Mouse (Mus musculus): ENCODE measurements around the gene Lama5.

The Lama5 gene

DNA sequence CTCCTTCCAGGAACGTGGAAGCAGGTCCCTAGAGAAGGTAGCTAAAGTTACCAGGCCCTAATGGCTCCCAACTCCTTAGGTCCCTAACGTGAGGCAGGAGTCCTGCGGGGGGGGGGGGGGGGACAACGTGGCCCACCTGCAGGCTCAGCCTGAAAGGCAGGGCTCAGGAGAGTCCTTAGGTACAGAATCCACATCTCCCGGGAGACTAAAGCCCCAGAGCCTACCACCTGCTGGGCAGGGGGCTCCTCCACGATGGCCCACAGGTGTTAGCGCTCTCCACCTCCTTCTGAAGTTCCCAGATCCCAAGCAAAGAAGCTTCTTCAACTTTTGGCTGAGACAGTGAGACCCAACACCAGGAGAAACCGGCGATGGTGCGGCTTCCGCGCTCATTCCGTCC lies 1.0 kb downstream of the Lama5 start:
- DNase-seq (ENCODE audit: low spot score in 2 of 2): no peak

DNA sequence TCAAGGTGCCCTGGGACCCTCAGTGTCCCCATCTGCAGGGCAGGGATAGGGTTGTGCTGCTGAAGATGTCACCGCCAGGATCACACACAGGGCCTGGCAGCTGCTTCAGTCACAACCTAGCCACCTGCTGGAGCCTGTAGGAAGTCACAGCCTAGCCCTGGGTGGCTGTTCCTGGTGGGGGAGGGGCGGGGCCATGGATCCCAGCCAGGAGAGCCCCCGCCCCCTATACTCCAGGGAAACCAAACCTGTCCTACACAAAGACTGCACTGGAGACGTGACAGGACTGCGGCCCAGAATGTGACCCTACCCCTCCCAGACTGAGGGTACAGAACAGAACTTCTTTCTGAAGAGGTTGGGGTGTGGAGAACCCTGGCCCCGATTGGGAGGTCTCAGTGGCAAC lies 3.4 kb downstream of the Lama5 start:
- DNase-seq (ENCODE audit: low spot score in 2 of 2): no peak

DNA sequence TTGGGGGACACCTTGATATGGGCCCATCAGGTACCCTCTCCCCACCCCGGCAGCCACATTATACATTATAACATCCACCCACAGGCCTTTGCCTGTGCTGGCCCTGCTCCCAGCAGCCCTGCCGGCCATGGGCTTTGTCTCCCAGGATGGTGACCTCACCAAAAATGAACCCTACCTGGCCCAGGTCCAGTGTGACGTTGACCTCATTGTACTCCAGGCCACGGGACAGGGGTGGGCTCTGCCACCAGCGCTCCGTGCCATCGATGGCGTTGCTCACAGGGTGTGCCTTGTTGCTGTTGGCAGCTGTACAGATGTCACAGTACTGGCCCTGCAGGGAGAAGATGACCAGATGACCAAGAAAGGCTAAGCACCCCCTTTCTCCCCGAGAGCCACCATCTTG lies 4.6 kb downstream of the Lama5 start:
- DNase-seq (ENCODE audit: low spot score in 2 of 2): no peak

GRCm38 (mm10) chr2:180220165-180220564 lies 5.5 kb downstream of the Lama5 start:
- no peak for DNase-seq (ENCODE audit: low spot score in 2 of 2)

DNA sequence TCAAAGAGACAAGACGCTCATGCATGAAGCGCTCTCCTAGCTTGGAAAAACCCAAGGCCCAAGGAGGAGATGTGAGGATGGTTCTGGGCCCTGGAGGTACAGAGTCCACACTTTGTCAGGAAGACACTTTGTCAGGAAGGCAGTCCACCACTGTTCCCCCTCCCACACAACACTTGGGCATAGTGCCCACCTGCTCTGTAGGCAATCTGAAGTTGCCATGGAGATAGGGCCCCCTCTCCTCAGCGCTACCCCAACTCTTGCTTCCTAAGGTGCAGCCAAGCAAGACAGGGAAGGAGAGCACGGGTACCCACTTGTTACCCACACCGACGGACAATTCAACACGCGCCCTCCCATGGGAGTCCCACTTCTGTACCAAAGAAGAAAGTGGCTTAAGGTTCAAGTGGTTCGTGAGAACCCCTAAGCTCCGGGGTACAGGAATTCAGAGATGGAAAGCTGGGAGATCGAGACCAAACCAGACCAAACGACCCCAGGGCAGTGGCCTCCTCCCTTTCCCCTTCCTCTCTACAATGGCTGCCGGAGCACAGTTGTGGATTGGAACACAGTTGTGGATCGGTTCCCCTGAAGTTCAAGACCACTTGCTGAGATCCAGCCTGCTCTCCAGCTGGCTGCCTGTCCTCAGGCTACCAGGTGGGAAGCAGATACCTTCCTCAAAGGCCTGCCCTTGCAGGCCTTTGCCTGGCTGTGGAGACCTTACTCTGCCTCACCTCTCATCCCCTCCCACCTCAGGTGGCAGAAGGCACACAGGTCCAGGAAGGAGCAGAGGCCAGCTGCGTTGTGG lies 6.3 kb downstream of the Lama5 start:
- no peak for DNase-seq (ENCODE audit: low spot score in 2 of 2)

DNA sequence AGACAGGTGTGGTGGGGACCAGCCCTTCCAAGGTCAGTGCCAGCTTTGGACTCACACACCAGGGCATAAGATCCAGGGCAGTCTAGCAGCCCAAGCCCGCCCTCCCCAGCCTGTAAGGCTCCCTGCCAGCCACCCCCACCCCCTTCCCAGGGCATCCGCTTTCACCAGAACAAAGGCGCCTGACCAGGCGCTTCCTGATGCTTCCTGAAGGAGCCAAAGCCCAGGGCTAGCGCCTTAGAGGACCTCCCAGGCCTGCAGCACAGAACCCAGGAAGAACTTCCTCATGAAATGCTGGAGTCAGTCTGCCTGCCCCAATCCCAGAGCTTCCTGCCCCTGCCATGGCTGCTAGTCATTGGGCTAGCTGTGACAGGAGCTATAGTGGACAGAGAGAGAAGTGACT lies 7.0 kb downstream of the Lama5 start:
- DNase-seq (ENCODE audit: low spot score in 2 of 2): no peak

- no peak for DNase-seq (ENCODE audit: low spot score in 2 of 2)
These were observed 7.4 kb downstream of the Lama5 start for GRCm38 (mm10) chr2:180218241-180218640.

DNA sequence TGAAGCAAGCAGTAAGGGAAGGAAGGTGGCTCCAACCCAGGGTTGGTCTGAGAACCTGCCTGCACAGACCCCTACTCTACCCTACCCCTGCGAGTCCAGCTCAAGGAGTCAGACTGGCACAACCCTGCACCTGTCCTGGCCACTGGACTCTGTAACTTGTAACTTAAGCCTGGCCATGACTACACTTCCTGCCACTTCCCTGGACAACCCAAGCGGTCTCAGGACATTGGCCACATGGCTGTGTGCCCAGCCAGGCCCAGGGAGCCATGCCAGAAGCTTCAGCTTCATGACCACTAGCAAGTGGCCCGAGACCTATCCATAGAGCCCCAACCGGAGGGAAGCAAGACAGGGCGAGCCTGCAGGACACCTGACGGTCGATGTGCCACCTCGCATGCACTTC lies 8.1 kb downstream of the Lama5 start:
- DNase-seq (ENCODE audit: low spot score in 2 of 2): no peak

DNA sequence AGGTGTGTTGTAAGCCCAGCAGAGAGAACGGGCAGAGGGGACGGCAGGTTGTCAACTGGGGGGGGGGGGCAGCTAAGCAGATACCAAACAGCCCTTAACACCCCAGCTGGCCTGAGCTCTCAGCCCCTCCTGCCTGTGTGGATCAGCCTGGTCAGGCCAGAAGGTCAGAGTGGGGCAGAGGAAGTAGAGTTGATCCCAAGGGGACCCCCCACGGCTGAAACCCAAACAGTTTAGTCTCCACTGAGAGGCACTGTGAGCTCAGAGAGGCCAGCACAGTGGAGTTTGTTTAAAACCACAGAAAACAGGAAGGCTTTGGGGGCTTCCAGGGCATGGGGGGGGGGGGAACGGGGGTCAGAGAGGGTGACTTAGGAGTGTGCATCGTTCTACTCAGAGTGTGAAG lies 8.7 kb downstream of the Lama5 start:
- DNase-seq (ENCODE audit: low spot score in 2 of 2): no peak

DNA sequence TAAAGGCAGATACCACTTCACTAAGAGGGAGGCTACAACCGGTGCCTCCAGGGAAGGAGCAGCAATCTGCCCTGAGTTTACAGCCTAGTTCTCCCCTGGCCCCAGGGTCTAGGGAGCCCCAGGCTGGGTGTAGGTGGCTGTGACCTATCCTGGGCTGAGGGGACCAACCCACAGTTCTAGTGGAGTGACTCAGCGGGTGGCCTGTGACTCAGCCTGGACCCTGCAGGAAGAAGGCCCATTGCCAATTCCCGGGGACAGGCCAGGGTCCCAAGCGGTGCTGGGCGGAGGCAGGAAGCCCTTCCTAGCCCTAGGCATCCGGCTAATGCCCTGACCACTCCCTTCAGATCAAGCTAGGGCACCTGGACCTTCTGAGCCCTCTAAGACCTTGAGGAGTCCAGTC lies 9.7 kb downstream of the Lama5 start:
- no peak for DNase-seq (ENCODE audit: low spot score in 2 of 2)

- DNase-seq (ENCODE audit: low spot score in 2 of 2): no peak
These were observed 10.6 kb downstream of the Lama5 start for GRCm38 (mm10) chr2:180215011-180215461.

GRCm38 (mm10) chr2:180214352-180214978 lies 11.2 kb downstream of the Lama5 start:
- no peak for DNase-seq (ENCODE audit: low spot score in 2 of 2)

DNA sequence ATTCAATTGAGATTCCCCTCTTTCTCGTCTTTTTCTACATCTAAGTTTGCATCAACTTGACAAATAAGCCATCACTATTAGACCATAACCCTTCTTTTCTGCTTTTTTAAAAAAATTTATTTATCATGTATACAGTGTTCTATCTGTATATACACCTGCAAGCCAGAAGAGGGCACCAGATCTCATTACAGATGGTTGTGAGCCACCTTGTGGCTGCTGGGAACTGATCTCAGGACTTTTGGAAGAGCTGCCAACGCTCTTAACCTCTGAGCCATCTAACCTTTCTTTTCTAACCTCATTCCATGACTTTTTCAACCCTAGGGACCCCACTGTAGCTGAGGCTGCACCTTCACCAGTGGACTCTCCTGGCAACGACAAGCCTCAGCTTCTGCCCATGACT lies 13.4 kb downstream of the Lama5 start:
- no peak for DNase-seq (ENCODE audit: low spot score in 2 of 2)

DNA sequence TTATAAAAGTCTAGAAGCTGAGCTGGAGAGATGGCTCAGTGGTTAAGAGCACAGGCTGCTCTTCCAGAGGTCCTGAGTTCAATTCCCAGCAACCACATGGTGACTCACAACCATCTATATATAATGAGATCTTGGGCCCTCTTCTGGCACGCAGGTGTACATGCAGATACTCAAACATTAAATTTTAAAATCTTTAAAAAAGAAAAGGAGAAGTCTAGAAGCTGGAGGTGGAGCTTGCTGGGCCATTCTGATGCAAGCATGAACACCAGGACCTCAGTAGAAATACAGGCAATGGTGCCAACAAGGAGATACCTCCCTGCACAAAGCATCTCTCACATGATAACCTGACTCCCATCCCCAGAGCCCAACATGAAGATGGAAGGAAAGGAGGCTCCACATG lies 16.7 kb downstream of the Lama5 start:
- DNase-seq (ENCODE audit: low spot score in 2 of 2): no peak

DNA sequence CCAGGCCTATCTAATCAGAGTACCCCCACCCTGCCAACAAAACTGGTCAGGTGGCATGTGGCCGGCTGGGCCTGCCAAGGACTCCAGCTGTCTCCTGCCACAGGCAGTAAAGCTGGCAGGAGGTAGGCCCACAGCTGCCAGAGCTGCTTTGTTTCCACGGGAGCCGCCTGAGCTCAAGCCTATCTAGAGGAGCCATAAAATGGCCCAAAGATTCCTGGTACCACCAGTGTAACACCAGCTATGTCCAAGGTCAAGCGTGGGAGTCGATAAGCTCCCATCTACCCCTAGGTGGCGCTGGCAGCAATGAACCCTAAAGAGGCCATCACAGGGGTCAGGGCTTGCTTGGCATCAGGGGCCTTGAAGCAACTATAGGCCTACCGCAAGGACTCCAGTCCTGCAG lies 17.8 kb downstream of the Lama5 start:
- no peak for DNase-seq (ENCODE audit: low spot score in 2 of 2)

- no peak for DNase-seq (ENCODE audit: low spot score in 2 of 2)
These were observed 19.7 kb downstream of the Lama5 start for GRCm38 (mm10) chr2:180205956-180206280.

- no peak for DNase-seq (ENCODE audit: low spot score in 2 of 2)
These were observed 20.3 kb downstream of the Lama5 start for GRCm38 (mm10) chr2:180205083-180205955.

DNA sequence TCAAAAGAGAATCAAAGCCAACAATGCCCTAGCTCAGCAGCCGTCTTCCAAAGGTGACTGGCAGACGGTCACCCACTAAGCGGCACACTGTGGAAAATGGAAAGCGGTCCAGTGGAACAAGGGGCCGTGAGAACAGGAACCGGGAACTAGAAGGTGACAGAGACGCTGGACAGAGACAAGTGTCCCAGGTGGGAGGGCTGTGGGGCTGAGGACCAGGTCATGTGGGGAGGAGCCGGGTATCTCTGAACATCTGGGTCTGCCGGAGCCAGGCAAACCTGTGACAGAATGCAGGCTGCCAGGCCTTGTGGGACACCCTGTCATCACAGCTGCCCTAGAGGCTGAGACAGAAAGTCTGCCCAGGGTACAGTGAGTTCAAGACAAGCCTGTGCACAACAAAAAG lies 21.2 kb downstream of the Lama5 start:
- no peak for DNase-seq (ENCODE audit: low spot score in 2 of 2)

GRCm38 (mm10) chr2:180202805-180203204 lies 22.9 kb downstream of the Lama5 start:
- DNase-seq (ENCODE audit: low spot score in 2 of 2): no peak

DNA sequence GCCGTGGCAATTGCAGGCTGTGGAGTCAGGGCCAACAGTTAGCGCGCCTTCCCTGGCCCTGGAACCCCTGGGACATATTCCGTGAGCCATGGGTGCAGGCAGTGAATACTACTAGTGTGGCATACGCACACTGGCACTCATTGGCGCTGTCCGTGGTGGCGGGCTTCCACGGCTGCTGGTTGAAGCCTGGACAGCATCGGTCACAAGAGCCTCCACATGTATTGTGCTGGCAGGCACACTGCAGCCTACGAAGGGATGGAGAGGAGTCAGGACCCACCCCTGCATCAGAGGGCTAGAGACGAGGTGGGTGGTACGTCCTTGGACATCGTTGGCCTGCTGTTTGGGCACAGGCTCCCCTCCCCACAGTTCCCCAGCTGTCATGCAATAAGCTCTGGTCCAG lies 23.4 kb downstream of the Lama5 start:
- DNase-seq (ENCODE audit: low spot score in 2 of 2): no peak

- no peak for DNase-seq (ENCODE audit: low spot score in 2 of 2)
These were observed 24.4 kb downstream of the Lama5 start for GRCm38 (mm10) chr2:180201303-180201702.

DNA sequence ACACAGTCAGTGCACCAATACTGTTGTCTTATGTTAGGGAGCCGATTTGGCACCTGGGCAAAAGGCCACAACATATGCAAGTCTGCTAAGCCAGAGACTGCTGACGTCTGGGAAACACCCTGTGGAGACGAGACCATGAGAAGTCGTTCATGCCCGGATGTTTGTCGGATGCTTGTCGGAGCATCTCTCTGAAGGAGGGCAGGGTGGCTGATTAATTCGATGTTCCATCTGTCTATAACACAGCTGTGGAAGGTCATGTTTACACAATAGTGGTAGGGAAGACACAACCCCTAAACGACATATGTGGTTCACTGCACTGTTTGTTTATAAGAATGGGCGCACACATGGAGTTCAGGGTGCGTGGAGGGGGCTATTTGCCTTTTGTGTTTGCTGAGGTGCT lies 25.0 kb downstream of the Lama5 start:
- DNase-seq (ENCODE audit: low spot score in 2 of 2): no peak

- no peak for DNase-seq (ENCODE audit: low spot score in 2 of 2)
These were observed 26.9 kb downstream of the Lama5 start for GRCm38 (mm10) chr2:180198782-180199181.
